Mouse (Mus musculus) small intestine, adult 2 months (tissue): ENCODE measurements around the gene Fam213a.

Experiments used
- CTCF ChIP-seq: fragments of 200-500 bp; IDR thresholded peaks from 2 replicates; pipeline ENCODE4 v1.5.1; 2012; ENCODE audit warnings: low read depth, mild to moderate bottlenecking, control low read depth, inconsistent platforms, low read length, moderate library complexity, mixed read lengths; ENCODE audit not compliant: insufficient replicate concordance, insufficient read length; ENCODE audit errors: extremely low read depth
- POLR2A ChIP-seq: fragments of 200-500 bp; IDR thresholded peaks from 2 replicates; pipeline ENCODE4 v1.6.1; 2012; ENCODE audit warnings: low read depth, mild to moderate bottlenecking, control low read depth, inconsistent platforms, low read length, moderate library complexity

DNA sequence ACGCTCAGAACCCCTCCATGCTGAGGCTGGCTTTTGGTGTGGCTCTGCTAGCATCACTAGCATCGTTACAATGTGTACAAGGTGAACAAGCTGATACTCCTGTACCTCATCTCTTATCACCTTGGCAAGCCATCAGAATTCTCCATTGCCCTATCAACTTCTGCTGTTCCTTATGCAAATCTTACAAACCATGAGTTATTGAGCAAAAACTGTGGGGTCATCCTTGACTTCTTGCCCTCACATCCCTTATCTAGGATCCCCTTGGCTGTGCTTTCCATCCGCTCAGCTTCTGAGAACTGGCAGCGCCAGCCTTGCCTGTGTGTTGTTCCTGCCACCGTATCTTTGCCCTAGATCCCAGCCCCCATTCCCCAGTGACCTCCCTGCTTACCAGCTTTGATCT lies 24.8 kb downstream of the Fam213a start:
- no peak for TF ChIP-seq CTCF
- no peak for TF ChIP-seq POLR2A
